Mouse (Mus musculus): ENCODE measurements at regions not wholly inside any gene's neighbourhood (a gene's known extent, or its start where the extent isn't known, plus 50 kb on each side); places are given as distances from the start of the nearest gene placed in this dataset.

- no peak for ATAC-seq (ENCODE audit: poor library complexity, severe bottlenecking)
Observed at GRCm38 (mm10) chr16:77537351-77537750, 64.5 kb downstream of the Gm11146 start.

DNA sequence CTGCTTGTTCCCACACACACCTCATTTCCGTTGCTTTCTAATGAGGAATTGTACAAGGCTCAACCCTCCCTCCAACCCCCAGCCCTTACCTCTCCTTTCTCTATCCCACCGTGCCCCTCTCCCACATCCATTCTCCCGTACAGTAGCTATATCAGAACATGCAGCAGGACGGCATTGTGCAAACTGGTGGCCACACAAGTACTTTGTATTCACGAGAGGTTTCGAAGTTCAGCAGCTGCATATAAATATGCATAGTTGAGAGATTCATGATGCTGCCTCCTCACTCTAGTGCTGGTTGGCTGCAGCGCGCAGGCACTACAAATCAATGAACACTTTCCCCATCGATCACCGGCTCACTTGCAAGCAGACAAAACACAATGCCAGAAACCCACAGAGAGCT is 65.1 kb downstream of the Gm11146 start:
- ATAC-seq (ENCODE audit: poor library complexity, severe bottlenecking), result no peak

- no peak for ATAC-seq (ENCODE audit: poor library complexity, severe bottlenecking)
Observed at GRCm38 (mm10) chr16:77536314-77536713, 65.6 kb downstream of the Gm11146 start.

DNA sequence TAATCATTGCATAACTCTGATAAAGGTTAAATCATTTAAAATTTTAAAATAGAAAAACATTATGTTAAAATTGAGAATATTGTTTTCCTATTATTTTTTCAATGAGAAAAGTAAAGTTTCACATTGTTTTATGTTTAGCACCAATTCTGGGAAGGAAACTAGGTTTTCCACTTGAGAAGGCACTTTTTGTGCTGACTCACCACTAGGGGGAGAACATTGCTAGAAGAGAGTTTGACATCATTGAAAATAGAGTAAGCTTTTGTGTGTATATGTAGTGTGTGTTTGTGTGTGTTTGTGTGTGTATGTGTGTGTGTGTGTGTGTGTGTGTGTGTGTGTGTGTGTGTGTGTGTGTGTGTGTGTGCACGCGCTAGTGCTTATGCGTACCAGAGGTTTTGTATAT is 66.9 kb downstream of the Gm11146 start:
- ATAC-seq (ENCODE audit: poor library complexity, severe bottlenecking), result peak; percentile 70

DNA sequence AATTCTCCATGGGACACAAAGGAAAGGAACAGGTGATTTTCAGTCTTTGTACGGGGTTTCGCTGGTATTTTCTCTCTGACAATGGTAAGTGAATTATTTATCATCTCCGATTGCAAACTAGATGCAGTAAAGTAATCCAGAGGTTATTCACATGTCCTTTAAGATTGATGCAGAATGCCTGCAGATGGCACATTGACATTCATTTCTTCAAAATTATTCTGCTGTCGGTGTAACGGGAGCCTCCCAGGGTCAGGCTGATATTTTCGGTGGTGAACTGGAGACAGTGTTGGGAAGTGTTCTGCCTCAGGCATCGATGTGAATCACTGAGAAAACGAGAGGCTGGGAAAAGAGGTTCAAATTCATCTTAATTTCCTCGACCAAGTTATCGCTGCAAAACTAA is 70.3 kb downstream of the Gm11146 start:
- ATAC-seq (ENCODE audit: poor library complexity, severe bottlenecking), result no peak

- no peak for ATAC-seq (ENCODE audit: poor library complexity, severe bottlenecking)
Observed at GRCm38 (mm10) chr16:77527951-77528350, 73.9 kb downstream of the Gm11146 start.

DNA sequence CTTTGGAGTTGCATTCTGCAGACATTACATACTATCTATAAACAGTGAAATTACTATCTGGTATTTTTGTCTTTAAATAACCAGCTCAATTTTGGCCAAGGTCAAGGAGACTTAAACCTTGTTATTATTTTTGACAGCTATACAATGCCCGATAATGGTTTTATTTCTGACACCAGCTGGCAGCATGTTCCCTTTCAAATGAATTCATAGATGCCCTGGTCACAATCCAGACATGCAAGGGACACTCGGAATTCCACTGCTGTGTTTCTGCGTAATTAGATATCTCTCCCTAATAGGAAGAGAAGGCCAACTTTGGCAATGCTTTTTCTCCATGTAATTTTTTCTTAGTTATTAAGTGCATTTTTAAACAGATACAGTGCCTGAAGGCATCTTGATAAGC is 87.3 kb downstream of the Gm11146 start:
- ATAC-seq (ENCODE audit: poor library complexity, severe bottlenecking), result no peak

- no peak for ATAC-seq (ENCODE audit: poor library complexity, severe bottlenecking)
Observed at GRCm38 (mm10) chr16:77503556-77503955, 98.3 kb downstream of the Gm11146 start.

DNA sequence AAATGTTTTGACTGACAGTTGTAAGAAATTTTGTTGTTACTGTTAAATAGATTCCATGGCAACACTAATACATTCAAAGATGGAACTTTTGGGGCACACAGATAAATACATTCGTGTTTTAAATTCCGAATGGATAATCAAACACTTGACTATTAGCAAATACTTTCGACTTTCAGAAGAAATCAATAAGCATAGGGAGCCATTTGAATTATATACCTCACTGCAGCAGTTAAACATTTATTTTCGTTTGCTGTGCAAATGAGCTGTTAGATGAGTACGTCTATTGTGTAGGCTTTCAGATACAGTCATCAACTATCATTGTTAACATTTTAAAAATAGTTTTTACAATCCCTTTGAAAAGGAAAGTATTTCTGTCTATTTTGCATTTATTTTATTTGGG is 99.0 kb downstream of the Gm11146 start:
- ATAC-seq (ENCODE audit: poor library complexity, severe bottlenecking), result no peak

DNA sequence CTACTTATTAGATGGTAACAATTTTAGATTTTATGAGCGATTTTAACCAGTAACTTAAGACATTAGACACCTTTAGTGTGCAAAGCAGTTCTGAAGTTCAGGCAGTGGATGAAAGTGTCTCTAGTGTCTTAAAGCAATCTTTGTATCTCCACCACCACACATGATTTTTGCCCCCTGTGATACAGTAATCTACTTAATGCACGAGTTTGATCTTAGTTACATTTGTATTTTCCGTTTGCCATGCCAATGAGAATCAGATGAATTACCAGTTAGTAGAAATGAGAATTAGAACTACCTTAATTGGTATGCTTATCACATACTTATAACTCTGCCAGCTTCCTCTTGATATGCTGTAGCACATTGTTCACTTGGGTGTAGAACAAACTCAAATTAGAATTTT is 99.9 kb downstream of the Gm11146 start:
- ATAC-seq (ENCODE audit: poor library complexity, severe bottlenecking), result no peak

DNA sequence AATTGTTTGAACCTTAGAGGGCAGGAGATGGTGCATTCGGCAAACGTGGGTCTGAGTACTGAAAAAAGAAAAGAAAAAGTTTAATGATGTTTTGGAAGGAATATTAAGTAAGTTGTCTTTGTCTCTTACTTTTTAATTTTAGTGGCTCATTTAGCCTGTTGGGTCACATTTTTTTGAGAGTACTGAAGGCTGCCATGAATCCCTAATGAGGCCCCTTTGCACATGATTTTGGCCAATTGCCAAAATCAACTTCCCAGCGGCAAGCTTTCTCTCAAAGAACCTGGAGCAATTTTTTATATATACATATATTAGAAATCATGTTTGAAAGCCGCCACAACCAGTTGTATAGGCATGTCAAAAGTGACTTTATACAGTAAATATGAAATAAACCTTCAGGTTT is 100.9 kb downstream of the Gm11146 start:
- ATAC-seq (ENCODE audit: poor library complexity, severe bottlenecking), result no peak

GRCm38 (mm10) chr16:77500413-77500812 is 101.5 kb downstream of the Gm11146 start:
- no peak for ATAC-seq (ENCODE audit: poor library complexity, severe bottlenecking)

DNA sequence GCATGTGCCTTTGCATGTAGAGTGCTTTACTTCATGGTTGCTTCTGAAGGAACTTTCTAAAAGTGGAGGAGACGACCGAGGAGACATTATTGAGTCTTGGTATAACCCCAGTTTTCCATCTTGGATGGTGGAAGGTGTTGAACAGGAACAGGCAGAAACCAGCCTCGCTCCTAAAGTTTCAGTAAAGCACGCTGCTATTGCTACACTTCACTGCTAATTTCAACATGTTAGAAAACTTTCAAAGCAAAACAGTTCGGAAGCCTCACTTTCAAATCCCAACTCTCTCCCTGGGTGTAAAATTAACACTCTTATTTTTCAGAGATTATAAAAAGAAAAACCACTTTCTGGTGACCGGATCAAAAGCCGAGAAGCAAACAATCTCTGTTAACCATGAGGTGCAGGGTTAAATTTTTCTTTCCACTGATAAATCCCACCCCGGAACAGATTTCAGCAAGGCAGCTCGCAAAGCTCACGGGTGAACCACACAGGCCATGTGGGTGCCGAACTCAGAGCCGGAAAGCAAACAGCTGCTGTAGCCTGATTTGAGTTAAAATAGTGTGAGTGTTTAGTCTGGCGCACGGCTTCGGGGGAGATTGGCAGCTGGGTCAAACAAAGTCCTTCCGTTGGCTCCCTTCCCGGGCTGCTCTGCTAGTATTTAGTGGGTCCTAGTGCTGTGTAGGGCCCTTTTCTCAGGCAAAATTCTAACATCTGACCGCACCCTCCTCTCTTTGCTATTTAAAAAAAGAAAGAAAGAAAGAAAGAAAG is 102.2 kb downstream of the Gm11146 start:
- peak; percentile 59 for ATAC-seq (ENCODE audit: poor library complexity, severe bottlenecking)

DNA sequence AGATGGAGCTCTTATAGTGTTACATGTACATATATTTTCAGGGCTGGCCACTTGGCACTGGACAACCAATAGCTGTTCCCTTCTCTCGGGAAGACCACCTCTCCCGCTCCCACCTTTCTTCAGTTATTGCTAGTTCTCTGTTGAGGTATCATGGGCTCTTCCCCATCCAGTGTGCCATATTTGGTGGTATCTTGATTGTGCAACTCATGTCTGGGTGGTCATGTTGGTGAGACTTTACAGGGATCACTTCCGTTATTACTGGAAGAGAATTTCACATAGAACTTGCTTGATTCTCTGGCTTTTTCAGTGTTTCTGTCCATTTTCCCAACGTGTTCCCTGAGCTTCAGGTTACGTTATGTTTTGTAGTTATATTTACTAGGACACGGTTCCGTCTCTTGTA is 106.6 kb downstream of the Gm11146 start:
- ATAC-seq (ENCODE audit: poor library complexity, severe bottlenecking), result peak; percentile 48

- ATAC-seq (ENCODE audit: poor library complexity, severe bottlenecking), result no peak
Observed at GRCm38 (mm10) chr16:77494042-77494441, 107.9 kb downstream of the Gm11146 start.

DNA sequence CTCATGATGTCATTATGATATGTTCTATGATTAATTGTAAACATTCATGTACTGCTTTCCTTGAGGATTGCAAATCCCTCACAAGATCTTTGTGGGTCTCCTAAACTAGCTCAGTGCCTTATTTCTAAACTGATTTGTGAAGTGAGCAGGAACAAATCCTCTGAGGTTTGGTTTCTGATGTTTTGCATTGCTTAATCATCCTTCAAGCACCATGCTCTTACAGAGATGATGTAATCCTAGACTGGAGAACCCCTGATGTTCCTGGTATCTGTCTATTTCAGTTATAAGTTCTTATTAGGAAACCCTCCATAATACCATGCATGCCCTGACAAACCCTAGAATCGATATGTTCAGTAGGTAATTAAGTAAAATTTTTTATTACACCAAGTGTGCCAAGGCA is 113.7 kb downstream of the Gm11146 start:
- ATAC-seq (ENCODE audit: poor library complexity, severe bottlenecking), result no peak

DNA sequence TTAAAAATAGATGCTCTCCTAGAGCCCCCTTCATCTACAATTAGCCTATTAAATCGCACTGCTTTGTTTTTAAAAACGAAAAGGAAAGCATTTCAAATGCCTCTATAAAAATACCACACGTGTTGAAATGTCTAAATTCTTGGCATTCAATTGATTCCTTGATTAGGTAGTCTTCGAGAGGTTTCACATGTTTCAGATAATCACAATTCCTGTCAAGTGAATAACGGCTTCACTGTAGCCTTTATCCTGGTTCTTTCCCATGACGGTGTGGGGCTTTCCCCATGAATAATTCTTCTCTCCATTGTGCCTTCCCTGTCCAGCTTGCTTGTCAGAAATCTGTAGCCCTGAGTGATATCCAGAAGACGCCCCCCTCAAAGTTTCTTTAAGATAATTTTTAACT is 122.1 kb downstream of the Gm11146 start:
- ATAC-seq (ENCODE audit: poor library complexity, severe bottlenecking), result no peak

GRCm38 (mm10) chr16:77471868-77472267 is 130.0 kb downstream of the Gm11146 start:
- ATAC-seq (ENCODE audit: poor library complexity, severe bottlenecking), result 0 out of 2 replicates have a peak, but pooled peaks have one; percentile 12

GRCm38 (mm10) chr16:77469903-77470302 is 132.0 kb downstream of the Gm11146 start:
- ATAC-seq (ENCODE audit: poor library complexity, severe bottlenecking), result no peak

DNA sequence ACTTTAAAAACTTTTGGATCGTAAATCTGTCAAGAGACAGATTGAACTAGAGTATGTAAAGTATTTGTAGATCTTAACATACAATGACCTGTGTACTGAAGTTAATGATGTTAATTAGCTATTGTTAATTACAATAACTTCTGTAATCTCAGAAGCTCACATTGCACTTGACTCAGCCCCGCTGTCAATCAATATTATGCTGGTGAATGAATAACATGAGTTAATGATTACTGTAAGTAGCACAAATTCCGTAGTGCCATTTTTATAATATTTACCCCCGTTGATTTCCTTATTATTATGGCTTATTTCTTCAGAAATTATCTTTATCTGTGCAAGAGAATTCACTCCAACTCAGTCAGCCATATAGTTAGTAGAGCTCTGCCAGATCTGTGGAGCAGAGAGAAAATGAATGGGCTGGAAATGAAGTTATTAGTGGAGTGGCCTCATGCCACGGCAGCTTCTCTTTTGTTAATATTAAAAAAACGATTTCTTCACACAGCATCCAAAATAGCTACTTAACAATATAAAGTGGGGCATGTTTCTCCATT is 132.5 kb downstream of the Gm11146 start:
- ATAC-seq (ENCODE audit: poor library complexity, severe bottlenecking), result no peak

GRCm38 (mm10) chr16:77467216-77467615 is 134.7 kb downstream of the Gm11146 start:
- no peak for ATAC-seq (ENCODE audit: poor library complexity, severe bottlenecking)

GRCm38 (mm10) chr16:77464623-77465022 is 137.3 kb downstream of the Gm11146 start:
- ATAC-seq (ENCODE audit: poor library complexity, severe bottlenecking), result no peak

DNA sequence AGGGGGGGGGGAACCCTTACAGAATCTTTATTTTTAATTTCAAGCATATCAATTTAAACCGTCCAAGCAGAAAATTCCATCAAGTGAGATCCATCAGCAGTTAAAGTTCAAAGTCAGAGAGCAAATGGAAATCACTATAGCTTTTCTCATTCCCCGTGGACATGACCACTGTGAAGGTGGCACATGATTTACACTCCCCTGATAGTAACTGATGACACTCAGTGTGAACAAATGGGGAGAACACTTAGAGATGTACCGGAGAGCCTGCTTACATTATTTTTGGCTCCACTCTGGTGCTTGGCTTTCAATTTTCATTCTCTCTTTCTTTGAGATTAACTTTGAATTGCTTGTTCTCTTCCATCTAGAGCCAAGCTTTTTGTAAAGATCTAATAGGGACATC is 140.0 kb downstream of the Gm11146 start:
- ATAC-seq (ENCODE audit: poor library complexity, severe bottlenecking), result no peak

Data from megakaryocyte, adult 5-6 weeks (primary cell).